Mouse (Mus musculus) C2C12 (cell line): ENCODE data around the gene Tmem273. TPM values are rescaled to one million over a fixed set of nuclear protein-coding genes. Genes with fewer than 3 reads are reported as not detected.

Source experiments
- H3K27me3 ChIP-seq: one replicate; pipeline ENCODE4 v1.6.1; 2011; ENCODE audit not compliant: control insufficient read depth, insufficient read depth, insufficient read length
- H3K36me3 ChIP-seq: one replicate; pipeline ENCODE4 v1.6.1; 2011; ENCODE audit not compliant: control insufficient read depth, insufficient read depth
- H3K4me3 ChIP-seq: one replicate; pipeline ENCODE4 v1.5.1; 2011; ENCODE audit warnings: mild to moderate bottlenecking, control low read depth; ENCODE audit not compliant: poor library complexity, insufficient read depth, severe bottlenecking
- H3K79me2 ChIP-seq: one replicate; pipeline ENCODE4 v1.6.1; 2011; ENCODE audit not compliant: control insufficient read depth, insufficient read depth
- H3K79me3 ChIP-seq: one replicate; pipeline ENCODE4 v1.6.1; 2011; ENCODE audit warnings: low read depth, control low read depth
- H3ac ChIP-seq: one replicate; pipeline ENCODE3; 2011; ENCODE audit warnings: low read depth; ENCODE audit not compliant: control insufficient read depth, insufficient read length
- CEBPB ChIP-seq: IDR thresholded peaks from one replicate; pipeline ENCODE4 v1.6.1; 2011; ENCODE audit warnings: low read depth, mild to moderate bottlenecking, control low read depth, moderate library complexity
- CTCF ChIP-seq: IDR thresholded peaks from one replicate; pipeline ENCODE4 v1.5.1; 2011; ENCODE audit not compliant: control insufficient read depth, insufficient read depth, insufficient read length
- FOSL1 ChIP-seq: IDR thresholded peaks from one replicate; pipeline ENCODE4 v1.8.0; 2011; ENCODE audit warnings: mild to moderate bottlenecking, low read length; ENCODE audit not compliant: poor library complexity, insufficient read depth, severe bottlenecking
- MAX ChIP-seq: IDR thresholded peaks from one replicate; pipeline ENCODE4 v1.6.1; 2011; ENCODE audit warnings: mild to moderate bottlenecking, control low read depth
- MYOD1 ChIP-seq: IDR thresholded peaks from one replicate; pipeline ENCODE4 v1.6.1; 2011; ENCODE audit warnings: low read depth; ENCODE audit not compliant: control insufficient read depth, insufficient read length
- MYOG ChIP-seq: IDR thresholded peaks from one replicate; pipeline ENCODE4 v1.6.1; 2011; ENCODE audit not compliant: control insufficient read depth, insufficient read length; ENCODE audit errors: extremely low read depth
- USF1 ChIP-seq: IDR thresholded peaks from one replicate; pipeline ENCODE4 v1.6.1; 2011; ENCODE audit warnings: low read depth, mild to moderate bottlenecking, control low read depth, moderate library complexity
- polyA plus RNA-seq: library from polyadenylated mRNA; unstranded; fragments of >200 nt; fragmentation: generic; extraction: Trizol; gene quantifications from one replicate; pipeline ENCODE4 v1.2.1, GENCODE M21; 2012; ENCODE audit warnings: missing spikeins

The Tmem273 gene
- polyA plus RNA-seq, 1 experiment, result 0.05 TPM

DNA sequence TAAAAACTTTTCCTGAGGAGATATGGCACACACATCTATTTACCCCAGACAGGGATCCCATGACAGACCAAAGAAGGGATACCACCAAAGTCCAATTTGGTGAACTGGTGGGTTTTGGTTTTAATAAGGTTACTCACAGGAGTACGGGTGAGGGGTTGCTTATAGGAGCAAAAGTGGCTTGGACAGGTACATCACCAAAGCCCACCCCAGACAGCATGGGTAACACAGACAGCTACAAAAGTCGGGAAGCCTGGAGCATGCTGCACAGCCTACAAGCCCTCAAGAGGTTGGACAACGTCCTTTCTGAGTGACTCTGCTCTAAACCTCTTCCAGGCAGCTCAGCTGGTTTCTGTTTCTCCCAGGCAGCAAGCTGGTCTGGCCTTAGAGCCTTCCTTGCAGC lies 7.4 kb upstream of the Tmem273 start:
- Histone ChIP-seq H3K79me3 (no peaks in the 10 kb centered on the region), H3K4me3 (no peak overlapping the region), H3K79me2 (no peaks in the 10 kb centered on the region), H3K27me3 (peaks cover 5% of the 10 kb centered on the region), H3K36me3 (no peaks in the 10 kb centered on the region), H3ac (no peak overlapping the region)
- no peak for TF ChIP-seq MAX
- TF ChIP-seq CTCF, result no peak
- TF ChIP-seq USF1, result no peak
- TF ChIP-seq MYOD1, result no peak
- TF ChIP-seq MYOG, result no peak
- no peak for TF ChIP-seq FOSL1
- no peak for TF ChIP-seq CEBPB

DNA sequence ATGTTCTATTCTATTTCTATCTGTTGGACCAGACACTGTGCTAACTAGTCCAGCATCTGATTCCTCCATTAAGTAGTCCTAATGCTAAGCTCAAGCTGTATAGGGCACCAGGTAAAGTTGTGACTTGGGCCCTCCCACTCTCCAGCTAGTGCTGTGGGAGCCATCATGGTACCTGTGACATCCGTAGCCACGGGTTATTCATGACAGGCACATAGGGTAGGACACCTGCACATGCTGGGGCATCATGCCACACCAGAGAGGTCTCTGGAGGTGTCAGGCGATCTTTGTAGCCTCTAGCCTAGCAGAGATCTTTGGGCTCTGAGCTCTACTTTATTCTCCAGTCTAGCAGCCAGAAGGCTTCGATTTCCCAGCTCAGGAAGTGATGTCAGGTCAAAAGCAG lies 2.9 kb upstream of the Tmem273 start:
- Histone ChIP-seq H3K79me2 (no peaks in the 10 kb centered on the region), H3K27me3 (peaks cover 3% of the 10 kb centered on the region), H3K79me3 (no peaks in the 10 kb centered on the region), H3K4me3 (no peak overlapping the region), H3K36me3 (no peaks in the 10 kb centered on the region), H3ac (no peak overlapping the region)
- no peak for TF ChIP-seq FOSL1
- TF ChIP-seq CEBPB, result no peak
- TF ChIP-seq MYOD1, result no peak
- no peak for TF ChIP-seq MAX
- no peak for TF ChIP-seq CTCF
- no peak for TF ChIP-seq USF1
- no peak for TF ChIP-seq MYOG

DNA sequence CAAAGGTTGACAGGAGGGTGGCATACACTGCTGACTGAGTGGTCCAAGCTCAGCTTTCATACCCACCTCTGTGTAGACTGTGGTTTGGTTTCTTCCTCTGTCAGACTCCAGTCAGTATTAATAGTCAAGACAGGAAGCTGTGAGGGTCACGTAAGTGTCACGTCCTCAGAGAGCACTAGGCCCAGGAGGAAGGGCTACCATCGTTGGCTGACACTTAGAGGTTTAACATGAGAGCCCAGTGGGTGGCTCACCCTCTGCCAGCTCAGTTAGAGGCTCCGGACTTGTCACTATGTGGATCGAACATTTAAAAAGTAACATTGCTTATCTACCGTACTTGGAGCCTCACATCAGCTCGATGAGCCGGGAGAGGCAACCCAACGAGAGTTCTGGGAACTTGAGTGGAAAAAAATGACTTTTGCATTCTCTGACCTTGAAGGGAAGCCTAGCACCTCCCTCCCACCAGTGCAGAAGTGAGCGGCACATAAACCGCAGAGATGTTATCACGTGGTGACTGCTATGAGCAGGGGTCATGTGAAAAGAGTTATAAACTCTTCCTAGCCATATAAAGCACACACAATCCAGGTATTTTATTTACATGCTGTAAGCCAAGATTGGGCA lies 1.5 kb upstream of the Tmem273 start:
- TF ChIP-seq FOSL1 (no peak), USF1 (no peak), MAX (no peak), MYOG (no peak), CEBPB (no peak), CTCF (no peak), MYOD1 (no peak)
- Histone ChIP-seq H3ac (no peak overlapping the region), H3K79me3 (no peaks in the 10 kb centered on the region), H3K27me3 (no peaks in the 10 kb centered on the region), H3K79me2 (no peaks in the 10 kb centered on the region), H3K4me3 (no peak overlapping the region), H3K36me3 (no peaks in the 10 kb centered on the region)

DNA sequence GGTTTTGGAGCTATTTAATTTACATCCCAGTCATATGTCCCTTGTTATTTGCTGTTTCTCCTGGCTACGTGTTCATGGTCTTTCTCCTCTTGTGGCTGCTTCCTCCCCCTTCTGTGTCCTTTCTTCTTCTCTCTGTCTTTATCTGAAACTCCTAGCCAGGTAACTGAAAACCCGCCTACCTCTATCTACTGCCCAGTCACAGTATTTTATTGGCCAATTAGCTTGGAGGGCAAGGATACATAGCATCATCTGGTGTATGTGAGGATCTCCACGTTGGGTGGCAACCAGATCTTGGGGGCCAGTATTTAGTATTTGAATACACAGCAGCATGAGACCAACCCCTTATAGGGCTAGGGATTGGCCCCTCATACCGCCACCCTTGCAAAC lies 1.0 kb upstream of the Tmem273 start:
- Histone ChIP-seq H3K36me3 (no peaks in the 10 kb centered on the region), H3K79me3 (no peaks in the 10 kb centered on the region), H3ac (no peak overlapping the region), H3K4me3 (no peak overlapping the region), H3K27me3 (no peaks in the 10 kb centered on the region), H3K79me2 (no peaks in the 10 kb centered on the region)
- TF ChIP-seq FOSL1, result no peak
- no peak for TF ChIP-seq USF1
- TF ChIP-seq MAX, result no peak
- no peak for TF ChIP-seq MYOG
- TF ChIP-seq CEBPB, result no peak
- no peak for TF ChIP-seq CTCF
- TF ChIP-seq MYOD1, result no peak

DNA sequence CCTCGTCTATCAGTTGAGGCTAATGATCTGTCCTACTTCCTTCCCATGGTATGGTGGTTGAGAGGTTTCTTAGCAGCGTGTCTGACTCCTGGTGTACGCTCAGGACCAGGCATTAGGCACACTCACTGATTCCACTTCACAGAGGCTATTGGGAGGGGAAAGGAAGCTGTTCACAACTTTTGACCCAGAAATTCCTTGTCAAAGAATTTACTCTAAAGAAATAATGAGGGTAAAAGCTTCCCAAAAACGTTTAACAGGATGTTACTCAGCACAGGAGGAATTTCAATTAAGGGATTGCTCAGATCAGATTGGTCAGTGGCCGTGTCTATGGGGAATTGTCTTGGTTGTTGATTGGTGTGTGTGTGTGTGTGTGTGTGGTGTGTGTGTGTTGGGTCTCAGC lies 1.9 kb downstream of the Tmem273 start:
- Histone ChIP-seq H3K36me3 (no peaks in the 10 kb centered on the region), H3K4me3 (no peak overlapping the region), H3K79me3 (no peaks in the 10 kb centered on the region), H3ac (no peak overlapping the region), H3K27me3 (no peaks in the 10 kb centered on the region), H3K79me2 (no peaks in the 10 kb centered on the region)
- TF ChIP-seq CTCF, result no peak

DNA sequence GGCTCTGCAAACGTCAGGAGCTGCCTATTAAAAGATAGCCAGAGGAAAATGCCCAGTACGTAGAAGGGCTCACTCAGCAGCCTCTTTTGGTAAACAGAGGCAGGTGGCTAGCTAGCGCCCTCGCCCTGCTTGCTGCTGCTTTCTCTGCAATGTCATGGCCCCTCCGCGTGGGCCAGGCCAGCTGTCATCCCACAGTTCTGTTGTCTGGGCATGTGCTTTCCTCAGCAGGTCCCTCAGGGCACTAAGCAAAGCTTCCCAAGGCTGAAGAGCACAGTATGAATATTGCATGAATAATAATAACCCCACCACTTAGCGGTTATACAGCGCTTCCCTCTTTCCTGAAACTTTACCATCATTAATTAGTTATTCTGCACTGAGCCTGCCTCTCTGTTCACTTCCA lies 10.6 kb downstream of the Tmem273 start:
- H3K36me3 ChIP-seq, result no peaks in the 10 kb centered on the region
- H3ac ChIP-seq, result no peak overlapping the region
- no peak overlapping the region for H3K4me3 ChIP-seq
- no peaks in the 10 kb centered on the region for H3K27me3 ChIP-seq
- no peak for TF ChIP-seq FOSL1
- TF ChIP-seq CTCF, result no peak
- no peak for TF ChIP-seq USF1
- no peak for TF ChIP-seq MYOD1
- no peak for TF ChIP-seq MYOG
- no peak for TF ChIP-seq CEBPB
- TF ChIP-seq MAX, result no peak
- H3K79me2 ChIP-seq, result no peaks in the 10 kb centered on the region
- no peaks in the 10 kb centered on the region for H3K79me3 ChIP-seq
